Mouse (Mus musculus): ENCODE results near the gene Htra1. TPM values are rescaled to one million over a fixed set of nuclear protein-coding genes. Genes with fewer than 3 reads are reported as not detected.

Gene Htra1
- polyA plus RNA-seq, 1 experiment from 2014 or later: 5.7 TPM

DNA sequence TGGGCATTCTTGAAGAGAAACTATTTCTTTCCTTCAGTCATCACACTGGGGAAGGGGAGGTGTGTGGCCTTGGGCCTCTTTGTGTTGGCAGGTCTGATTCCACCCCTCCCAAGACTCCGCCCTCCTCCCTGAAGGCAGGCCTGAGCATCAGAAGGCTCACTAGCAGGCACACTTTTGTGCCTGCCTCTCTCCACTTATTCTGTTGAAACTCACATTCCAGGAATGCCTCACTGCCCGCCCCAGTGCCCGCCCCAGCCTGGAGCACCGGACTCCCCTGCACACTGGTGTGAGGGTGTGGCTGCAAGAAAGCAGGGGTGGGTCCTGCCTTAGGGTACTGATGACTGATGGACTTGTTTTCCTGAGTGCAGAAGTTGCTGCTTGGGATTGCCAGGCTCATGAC, 46.5 kb downstream of the Htra1 start:
- Histone ChIP-seq H3K9me3 (ENCODE audit: control insufficient read depth, low read length) (no peaks in the 10 kb centered on the region), H3K4me2 (ENCODE audit: low read depth, low read length) (no peak overlapping the region), H3K27ac (ENCODE audit: low read depth, low read length) (no peak overlapping the region), H3K9ac (replicated peaks; ENCODE audit: low read depth, low read length) (no peak overlapping the region), H3K36me3 (ENCODE audit: control insufficient read depth, insufficient read depth, low read length) (no peaks in the 10 kb centered on the region), H3K27me3 (ENCODE audit: control insufficient read depth, insufficient read depth, low read length) (no peaks in the 10 kb centered on the region), H3K4me1 (ENCODE audit: control insufficient read depth, insufficient read depth, low read length) (no peaks in the 10 kb centered on the region), H3K4me3 (ENCODE audit: low read depth, low read length) (no peak overlapping the region)
- ATAC-seq (ENCODE audit: low read depth): no peak
- 52% methylated on average over 4 of the region's 4 CpGs for WGBS

DNA sequence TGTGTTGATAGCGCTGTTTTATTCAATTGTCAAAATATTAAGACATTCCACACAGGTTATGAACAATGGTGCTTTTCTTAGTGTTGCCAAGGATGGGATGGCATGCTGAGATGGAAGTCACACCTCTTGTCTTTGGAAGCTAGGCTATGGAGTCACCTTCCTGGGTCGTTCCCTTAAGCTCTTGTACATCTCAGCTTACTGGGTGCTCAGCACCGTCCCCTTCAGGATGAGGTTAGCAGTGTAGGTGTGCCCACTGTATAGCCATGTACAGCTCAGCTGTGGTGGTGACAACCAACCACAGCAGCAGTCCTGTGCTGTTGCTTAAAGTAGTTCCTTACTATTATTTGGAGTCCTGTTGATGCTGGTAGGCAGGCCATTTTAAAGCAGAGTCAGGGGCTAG, 47.0 kb downstream of the Htra1 start:
- H3K9me3 ChIP-seq (ENCODE audit: control insufficient read depth, low read length): no peaks in the 10 kb centered on the region
- no peak overlapping the region for H3K27ac ChIP-seq (ENCODE audit: low read depth, low read length)
- no peak overlapping the region for H3K4me2 ChIP-seq (ENCODE audit: low read depth, low read length)
- 76% methylated on average over 3 of the region's 3 CpGs for WGBS
- H3K4me3 ChIP-seq (ENCODE audit: low read depth, low read length): no peak overlapping the region
- H3K36me3 ChIP-seq (ENCODE audit: control insufficient read depth, insufficient read depth, low read length): no peaks in the 10 kb centered on the region
- H3K9ac ChIP-seq (replicated peaks; ENCODE audit: low read depth, low read length): no peak overlapping the region
- H3K4me1 ChIP-seq (ENCODE audit: control insufficient read depth, insufficient read depth, low read length): no peaks in the 10 kb centered on the region
- no peaks in the 10 kb centered on the region for H3K27me3 ChIP-seq (ENCODE audit: control insufficient read depth, insufficient read depth, low read length)
- no peak for ATAC-seq (ENCODE audit: low read depth)

DNA sequence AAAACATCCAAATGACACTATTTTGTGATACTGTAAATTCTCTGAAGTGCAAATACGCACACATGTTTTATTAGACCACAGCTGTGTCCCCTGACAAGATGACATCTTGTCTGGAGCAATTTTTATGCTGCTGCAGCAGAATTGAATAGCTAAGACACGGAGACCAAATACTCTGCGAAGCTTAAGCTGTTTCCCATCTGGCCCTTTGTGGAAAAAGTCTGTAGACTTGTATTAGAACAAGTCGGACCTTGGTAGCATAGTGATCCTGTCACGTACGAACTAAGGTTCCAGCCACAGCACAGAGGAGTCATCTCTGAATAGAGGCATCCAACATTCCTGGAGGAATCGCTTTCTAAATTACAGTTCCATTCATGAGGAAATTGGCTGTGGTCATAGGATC, 48.4 kb downstream of the Htra1 start:
- Histone ChIP-seq H3K4me2 (ENCODE audit: low read depth, low read length) (no peak overlapping the region), H3K27ac (ENCODE audit: low read depth, low read length) (no peak overlapping the region), H3K9me3 (ENCODE audit: control insufficient read depth, low read length) (no peaks in the 10 kb centered on the region), H3K4me3 (ENCODE audit: low read depth, low read length) (no peak overlapping the region), H3K9ac (replicated peaks; ENCODE audit: low read depth, low read length) (no peak overlapping the region), H3K36me3 (ENCODE audit: control insufficient read depth, insufficient read depth, low read length) (no peaks in the 10 kb centered on the region), H3K4me1 (ENCODE audit: control insufficient read depth, insufficient read depth, low read length) (no peaks in the 10 kb centered on the region), H3K27me3 (ENCODE audit: control insufficient read depth, insufficient read depth, low read length) (no peaks in the 10 kb centered on the region)
- WGBS: 79% methylated on average over 7 of the region's 7 CpGs
- ATAC-seq (ENCODE audit: low read depth): no peak

DNA sequence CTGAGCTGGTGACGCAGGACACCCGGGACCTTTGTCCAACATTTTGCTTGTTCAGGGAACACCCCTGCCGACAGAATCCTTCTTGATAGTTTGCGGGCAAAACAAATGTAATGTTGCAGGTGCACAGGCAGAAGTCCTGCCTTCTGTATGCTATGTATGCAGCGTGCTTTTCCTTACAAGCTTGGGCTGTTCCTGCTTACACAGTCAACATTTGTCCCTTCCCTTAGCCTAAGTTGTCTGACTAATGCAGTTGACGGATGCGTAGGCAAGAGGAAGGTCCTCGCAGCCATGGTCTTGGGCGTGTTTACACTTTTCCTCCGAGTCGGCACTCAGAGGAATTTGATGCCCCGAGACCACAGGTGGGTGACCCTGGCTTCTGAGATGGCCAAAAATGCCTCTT, 49.3 kb downstream of the Htra1 start:
- H3K27me3 ChIP-seq (ENCODE audit: control insufficient read depth, insufficient read depth, low read length): no peaks in the 10 kb centered on the region
- no peaks in the 10 kb centered on the region for H3K9me3 ChIP-seq (ENCODE audit: control insufficient read depth, low read length)
- no peak overlapping the region for H3K9ac ChIP-seq (replicated peaks; ENCODE audit: low read depth, low read length)
- H3K27ac ChIP-seq (ENCODE audit: low read depth, low read length): no peak overlapping the region
- no peak overlapping the region for H3K4me2 ChIP-seq (ENCODE audit: low read depth, low read length)
- H3K36me3 ChIP-seq (ENCODE audit: control insufficient read depth, insufficient read depth, low read length): no peaks in the 10 kb centered on the region
- WGBS: 91% methylated on average over 12 of the region's 12 CpGs
- H3K4me3 ChIP-seq (ENCODE audit: low read depth, low read length): no peak overlapping the region
- no peaks in the 10 kb centered on the region for H3K4me1 ChIP-seq (ENCODE audit: control insufficient read depth, insufficient read depth, low read length)
- ATAC-seq (ENCODE audit: low read depth): no peak

DNA sequence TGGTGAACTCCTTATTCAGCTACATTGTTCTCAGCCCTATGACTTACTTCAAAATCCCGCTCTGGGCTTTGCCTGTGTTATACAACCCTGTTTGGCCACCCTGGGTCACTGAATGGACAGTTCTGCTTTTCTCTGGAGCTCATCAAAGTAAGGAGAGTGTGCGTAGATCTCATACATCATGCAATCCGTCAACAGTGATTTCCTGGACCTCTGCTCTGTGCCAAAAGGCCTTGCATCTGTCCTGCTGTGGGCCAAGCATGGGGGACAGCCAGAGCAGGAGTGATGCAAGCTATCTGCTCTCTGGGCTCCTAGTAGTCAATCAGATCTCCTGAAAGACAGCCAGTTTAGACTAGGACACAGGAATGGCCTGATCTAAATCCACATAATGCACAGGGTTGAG, 49.8 kb downstream of the Htra1 start:
- Histone ChIP-seq H3K27me3 (ENCODE audit: control insufficient read depth, insufficient read depth, low read length) (no peaks in the 10 kb centered on the region), H3K27ac (ENCODE audit: low read depth, low read length) (no peak overlapping the region), H3K9ac (replicated peaks; ENCODE audit: low read depth, low read length) (no peak overlapping the region), H3K36me3 (ENCODE audit: control insufficient read depth, insufficient read depth, low read length) (no peaks in the 10 kb centered on the region), H3K4me2 (ENCODE audit: low read depth, low read length) (no peak overlapping the region), H3K4me1 (ENCODE audit: control insufficient read depth, insufficient read depth, low read length) (no peaks in the 10 kb centered on the region), H3K4me3 (ENCODE audit: low read depth, low read length) (no peak overlapping the region), H3K9me3 (ENCODE audit: control insufficient read depth, low read length) (no peaks in the 10 kb centered on the region)
- ATAC-seq (ENCODE audit: low read depth): no peak
- 83% methylated on average over 3 of the region's 3 CpGs for WGBS

DNA sequence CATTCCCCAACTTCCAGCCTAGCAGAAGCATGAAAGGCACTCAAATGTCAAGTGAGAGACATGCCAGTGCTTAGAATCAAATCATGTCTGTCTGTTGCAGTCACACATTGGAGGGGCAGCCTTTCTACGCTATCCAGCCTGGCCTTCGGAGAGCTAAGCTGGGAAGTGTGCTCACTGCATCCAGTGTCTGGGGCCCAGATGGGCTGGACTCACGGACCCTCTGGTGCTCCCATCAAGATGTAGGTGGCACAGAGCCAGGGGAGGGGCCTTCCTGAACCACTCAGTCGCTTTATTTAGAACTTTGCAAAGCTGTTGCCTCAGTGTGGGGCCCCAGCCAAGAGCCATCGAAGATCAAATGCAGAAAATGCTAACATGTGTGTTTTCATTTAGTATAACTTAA, 52.2 kb downstream of the Htra1 start:
- Histone ChIP-seq H3K9me3 (ENCODE audit: control insufficient read depth, low read length) (no peaks in the 10 kb centered on the region), H3K4me2 (ENCODE audit: low read depth, low read length) (no peak overlapping the region), H3K4me3 (ENCODE audit: low read depth, low read length) (no peak overlapping the region), H3K27me3 (ENCODE audit: control insufficient read depth, insufficient read depth, low read length) (no peaks in the 10 kb centered on the region), H3K4me1 (ENCODE audit: control insufficient read depth, insufficient read depth, low read length) (no peaks in the 10 kb centered on the region), H3K36me3 (ENCODE audit: control insufficient read depth, insufficient read depth, low read length) (no peaks in the 10 kb centered on the region), H3K27ac (ENCODE audit: low read depth, low read length) (no peak overlapping the region), H3K9ac (replicated peaks; ENCODE audit: low read depth, low read length) (no peak overlapping the region)
- no peak for ATAC-seq (ENCODE audit: low read depth)
- 76% methylated on average over 5 of the region's 5 CpGs for WGBS

DNA sequence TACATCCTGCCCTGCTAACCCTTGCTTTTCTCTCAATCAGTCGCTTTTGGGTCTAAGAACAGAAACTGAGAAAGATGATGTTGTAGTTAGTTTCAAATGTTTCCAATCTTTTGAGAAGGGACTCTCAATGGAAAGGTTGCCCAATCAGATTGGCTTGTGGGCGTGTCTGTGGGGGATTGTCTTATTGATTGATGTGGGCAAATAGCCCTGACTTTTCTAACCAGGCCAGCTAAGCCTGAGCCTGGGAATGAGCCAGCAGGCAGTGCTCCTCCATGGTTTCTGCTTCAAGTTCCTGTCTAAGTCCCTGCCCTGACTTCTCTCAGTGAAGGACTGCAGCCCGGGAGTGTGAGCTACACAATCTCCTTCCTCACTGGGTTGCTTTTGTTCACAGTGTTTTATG, 53.5 kb downstream of the Htra1 start:
- no peak overlapping the region for H3K9ac ChIP-seq (replicated peaks; ENCODE audit: low read depth, low read length)
- no peaks in the 10 kb centered on the region for H3K36me3 ChIP-seq (ENCODE audit: control insufficient read depth, insufficient read depth, low read length)
- no peaks in the 10 kb centered on the region for H3K4me1 ChIP-seq (ENCODE audit: control insufficient read depth, insufficient read depth, low read length)
- no peak for ATAC-seq (ENCODE audit: low read depth)
- no peaks in the 10 kb centered on the region for H3K27me3 ChIP-seq (ENCODE audit: control insufficient read depth, insufficient read depth, low read length)
- H3K4me2 ChIP-seq (ENCODE audit: low read depth, low read length): no peak overlapping the region
- H3K4me3 ChIP-seq (ENCODE audit: low read depth, low read length): no peak overlapping the region
- H3K27ac ChIP-seq (ENCODE audit: low read depth, low read length): no peak overlapping the region
- H3K9me3 ChIP-seq (ENCODE audit: control insufficient read depth, low read length): no peaks in the 10 kb centered on the region
- 44% methylated on average over 3 of the region's 3 CpGs for whole genome bisulfite sequencing

DNA sequence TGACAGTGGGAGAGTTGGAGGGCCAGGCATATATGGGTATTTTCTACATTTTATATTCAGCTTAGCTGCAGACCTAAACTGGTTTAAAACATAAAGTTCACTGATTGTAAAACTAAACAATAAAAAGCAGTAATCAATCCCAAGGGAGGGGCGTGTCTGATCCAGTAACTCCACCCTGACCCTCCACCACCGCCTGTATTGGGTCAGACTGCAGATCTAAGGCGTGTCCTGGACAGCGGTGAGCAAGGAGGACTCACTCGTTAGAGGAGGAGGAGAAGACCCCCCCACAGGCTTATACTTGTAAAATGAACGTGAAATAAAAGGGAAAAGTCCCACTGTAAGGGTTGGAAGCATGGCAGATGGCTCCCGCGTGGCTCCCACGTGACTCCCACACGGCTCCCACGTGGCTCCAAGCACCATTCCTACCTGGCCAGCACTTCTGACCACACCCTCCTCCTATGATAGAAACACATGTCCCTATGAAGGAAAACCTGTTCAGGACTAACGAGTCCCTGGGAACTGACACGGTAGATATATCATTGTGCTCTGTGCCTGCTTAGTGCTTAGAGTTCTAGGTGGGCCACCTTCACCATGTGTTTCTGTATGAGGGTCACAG, 55.4 kb downstream of the Htra1 start:
- 85% methylated on average over 13 of the region's 13 CpGs for WGBS
- no peak for ATAC-seq (ENCODE audit: low read depth)
- H3K27ac ChIP-seq (ENCODE audit: low read depth, low read length): no peak overlapping the region
- no peak overlapping the region for H3K4me2 ChIP-seq (ENCODE audit: low read depth, low read length)
- H3K36me3 ChIP-seq (ENCODE audit: control insufficient read depth, insufficient read depth, low read length): no peaks in the 10 kb centered on the region
- H3K4me3 ChIP-seq (ENCODE audit: low read depth, low read length): no peak overlapping the region
- H3K27me3 ChIP-seq (ENCODE audit: control insufficient read depth, insufficient read depth, low read length): no peaks in the 10 kb centered on the region
- H3K9me3 ChIP-seq (ENCODE audit: control insufficient read depth, low read length): no peaks in the 10 kb centered on the region
- no peaks in the 10 kb centered on the region for H3K4me1 ChIP-seq (ENCODE audit: control insufficient read depth, insufficient read depth, low read length)
- no peak overlapping the region for H3K9ac ChIP-seq (replicated peaks; ENCODE audit: low read depth, low read length)

DNA sequence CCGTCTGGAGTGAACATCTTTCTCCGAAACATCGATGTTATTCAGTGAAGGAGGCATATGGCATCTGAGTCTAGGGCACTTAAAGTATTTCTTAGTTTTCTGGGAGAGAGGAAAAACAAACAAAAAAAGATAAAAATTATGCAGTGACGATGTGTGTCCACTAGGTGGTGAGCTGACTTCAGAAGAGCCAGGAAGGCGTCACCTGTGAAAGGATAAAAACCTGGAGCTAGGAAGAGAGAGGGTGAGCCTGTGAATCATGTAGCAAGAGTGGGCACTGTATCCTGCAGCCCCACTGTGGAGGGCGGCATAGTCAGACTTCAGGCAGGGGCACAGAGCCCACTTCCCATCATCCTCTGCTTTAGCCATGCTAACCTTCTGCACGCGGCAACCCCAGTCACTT, 58.0 kb downstream of the Htra1 start:
- no peaks in the 10 kb centered on the region for H3K4me1 ChIP-seq (ENCODE audit: control insufficient read depth, insufficient read depth, low read length)
- ATAC-seq (ENCODE audit: low read depth): no peak
- 52% methylated on average over 8 of the region's 8 CpGs for WGBS

More for the DNA sequence above, 58.0 kb downstream of the Htra1 start:
- Histone ChIP-seq H3K9me3 (ENCODE audit: control insufficient read depth, low read length) (no peaks in the 10 kb centered on the region), H3K4me3 (ENCODE audit: low read depth, low read length) (no peak overlapping the region), H3K36me3 (ENCODE audit: control insufficient read depth, insufficient read depth, low read length) (no peaks in the 10 kb centered on the region), H3K27ac (ENCODE audit: low read depth, low read length) (no peak overlapping the region), H3K27me3 (ENCODE audit: control insufficient read depth, insufficient read depth, low read length) (no peaks in the 10 kb centered on the region), H3K9ac (replicated peaks; ENCODE audit: low read depth, low read length) (no peak overlapping the region), H3K4me2 (ENCODE audit: low read depth, low read length) (no peak overlapping the region)
